In the genomic region with DNA sequence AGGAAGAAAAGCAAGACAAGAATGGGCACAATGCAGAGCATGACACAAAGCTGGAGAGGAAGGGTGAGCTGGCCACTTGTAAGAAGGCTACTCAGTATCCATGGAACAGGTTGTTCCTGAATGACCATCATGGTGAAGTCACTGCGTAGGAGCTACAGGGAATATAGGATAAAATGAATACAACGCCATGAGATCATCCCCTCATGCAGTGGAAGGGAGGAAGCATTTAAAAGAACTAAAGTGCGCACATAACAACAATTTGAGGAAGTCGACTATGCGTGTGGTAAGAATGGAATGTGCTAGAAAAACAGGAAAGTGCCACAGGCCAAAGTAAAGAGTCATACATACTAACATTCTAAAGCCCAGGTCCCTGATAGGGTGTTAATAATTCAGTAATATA, we compare ENCODE assay signal across 10 mouse cellular contexts.
DNase-seq lines count a peak whose midpoint lies in the region; ATAC-seq and TF ChIP-seq lines count a peak whose summit lies in the region.
"Had no signal": no experiment of that assay in that cellular context is flagged by ENCODE, and none has a peak within 500 bp of the region (broad histone marks: within the 10 kb centered on the region; RNA-seq: fewer than 3 reads in every experiment).

No protein-coding gene starts in this region.

- peak; percentile 21 for DNase-seq in kidney, adult 11 months
- no peak for DNase-seq in kidney, postnatal 10 days
- peak; percentile 22 for DNase-seq in Patski (ENCODE audit: low read depth, low spot score)
- DNase-seq in lung, postnatal 36 days, result peak; percentile 49
- DNase-seq in adrenal gland, postnatal 14 days, result no peak
- DNase-seq: layer of hippocampus, postnatal 36 days; liver, embryonic 13.5 days had no signal

- TF ChIP-seq CTCF in Patski (IDR thresholded peaks at IDR 0.05), result no peak

- peak; percentile 54 for ATAC-seq in Patski
- no peak for ATAC-seq in forebrain, embryonic 16.5 days
- ATAC-seq: inflammation-experienced regulatory T-cells, adult 6 months had no signal

- H3K9ac ChIP-seq in forebrain, embryonic 16.5 days (replicated peaks; ENCODE audit: low read depth, low read length), result no peak overlapping the region
- H3K9ac ChIP-seq: liver, embryonic 13.5 days had no signal

- no peaks in the 10 kb centered on the region for H3K36me3 ChIP-seq in forebrain, embryonic 16.5 days (ENCODE audit: control insufficient read depth, insufficient read depth)
- H3K36me3 ChIP-seq: liver, embryonic 13.5 days had no signal

- peak overlapping the region; percentile 90 for H3K27ac ChIP-seq in brown adipose tissue, adult 24 weeks (replicated peaks; ENCODE audit: low read depth, low read length)
- no peak overlapping the region for H3K27ac ChIP-seq in forebrain, embryonic 16.5 days (ENCODE audit: low read length)
- H3K27ac ChIP-seq: liver, embryonic 13.5 days had no signal

- peaks cover 8% of the 10 kb centered on the region for H3K4me1 ChIP-seq in brown adipose tissue, adult 24 weeks (ENCODE audit: control insufficient read depth, insufficient read depth, insufficient read length, low read length)
- no peaks in the 10 kb centered on the region for H3K4me1 ChIP-seq in forebrain, embryonic 16.5 days (replicated peaks; ENCODE audit: control insufficient read depth, insufficient read depth, low read length)
- H3K4me1 ChIP-seq: liver, embryonic 13.5 days had no signal

- no peak overlapping the region for H3K4me3 ChIP-seq in brown adipose tissue, adult 24 weeks (ENCODE audit: insufficient read depth, low read depth, low read length)
- no peak overlapping the region for H3K4me3 ChIP-seq in forebrain, embryonic 16.5 days (replicated peaks; ENCODE audit: low read length)
- H3K4me3 ChIP-seq: liver, embryonic 13.5 days had no signal

- in situ Hi-C loops in Patski (cut with MboI; ENCODE audit: low pct_unique_long_range_greater_than_20kb), result no loop called here

- CTCF ChIA-PET in Patski (lab: Charles Lee), result interaction anchor here (0.8 kb wide), 1 partner anchor 28 kb away, joined by 3 read pairs; no protein-coding TSS in a partner anchor

- H3K4me2 ChIP-seq in forebrain, embryonic 16.5 days (ENCODE audit: low read length), result no peak overlapping the region
- H3K4me2 ChIP-seq: liver, embryonic 13.5 days had no signal

- H3K9me3 ChIP-seq in forebrain, embryonic 16.5 days (ENCODE audit: control insufficient read depth, low read length), result no peaks in the 10 kb centered on the region
- H3K9me3 ChIP-seq: liver, embryonic 13.5 days had no signal

- WGBS in forebrain, embryonic 16.5 days, result 91% methylated on average over 5 of the region's 5 CpGs

- POLR2A ChIA-PET in Patski (lab: Charles Lee), result interaction anchor here (1.4 kb wide), 1 partner anchor 10 kb away, joined by 4 read pairs; no protein-coding TSS in a partner anchor

- no peaks in the 10 kb centered on the region for H3K27me3 ChIP-seq in Patski
- no peaks in the 10 kb centered on the region for H3K27me3 ChIP-seq in forebrain, embryonic 16.5 days (replicated peaks; ENCODE audit: control insufficient read depth, insufficient read depth, low read length)
- H3K27me3 ChIP-seq: liver, embryonic 13.5 days had no signal

Comparison
In these comparisons a context has a peak if more than half of its experiments do, and no peak if none do; other contexts are left out.
1. DNase-seq: peak in kidney, adult 11 months (single experiment), Patski (single experiment) and lung, postnatal 36 days (single experiment); none in kidney, postnatal 10 days (single experiment) and adrenal gland, postnatal 14 days (single experiment).